Mouse (Mus musculus) brain, embryonic 14.5 days (tissue): ENCODE measurements at regions not wholly inside any gene's neighbourhood (a gene's known extent, or its start where the extent isn't known, plus 50 kb on each side); places are given as distances from the start of the nearest gene placed in this dataset.

ENCODE experiments used
- CTCF ChIP-seq: fragments of 200-500 bp; IDR thresholded peaks from 2 replicates; pipeline ENCODE4 v1.5.1; 2012; ENCODE audit warnings: inconsistent platforms, mild to moderate bottlenecking, moderate library complexity, borderline replicate concordance; ENCODE audit not compliant: insufficient read depth, insufficient read length; ENCODE audit errors: extremely low read depth
- POLR2A ChIP-seq: fragments of 200-500 bp; IDR thresholded peaks from 2 replicates; pipeline ENCODE4 v1.6.1; 2012; ENCODE audit warnings: mild to moderate bottlenecking, inconsistent platforms, borderline replicate concordance; ENCODE audit not compliant: poor library complexity, insufficient read depth, insufficient read length, severe bottlenecking; ENCODE audit errors: extremely low read depth

DNA sequence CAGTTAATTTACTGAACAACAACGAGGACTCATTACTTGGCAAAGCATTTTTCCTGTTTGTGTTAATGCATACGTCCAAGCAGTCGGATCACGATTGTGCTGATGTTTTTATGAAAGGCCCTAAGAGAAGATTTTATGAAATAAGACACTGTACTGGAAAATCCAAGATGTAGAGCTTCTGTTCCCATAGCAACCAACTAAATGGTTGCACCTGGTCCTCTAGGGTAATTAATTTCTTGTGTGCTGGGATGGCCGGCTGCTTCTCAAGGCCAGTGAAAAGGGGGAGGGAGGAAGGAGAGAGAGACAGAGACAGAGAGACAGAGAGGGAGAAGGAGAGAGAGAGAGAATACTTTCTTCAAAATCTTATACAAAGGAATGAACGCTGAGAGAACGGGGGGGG is 156.6 kb downstream of the Fam124b start:
- TF ChIP-seq CTCF (no peak), POLR2A (no peak)
